Mouse (Mus musculus) frontal cortex, adult 2 months (tissue): ENCODE data around the gene Hivep3. TPM values are rescaled to one million over a fixed set of nuclear protein-coding genes. Genes with fewer than 3 reads are reported as not detected.

Experiments used
- DNase-seq, 2 experiments: peaks; one replicate each; pipeline ENCODE4 v3.0.0; 2022; ENCODE audit warnings: low spot score in 1 of 2; ENCODE audit errors: extremely low spot score in 1 of 2
- polyA plus RNA-seq: library from polyadenylated mRNA; depleted of rRNA; stranded (reverse); fragments of >200 nt; gene quantifications from 2 replicates; pipeline ENCODE4 v1.2.3, GENCODE M21; 2012

Hivep3 gene
- polyA plus RNA-seq, 1 experiment: 38.3 TPM

DNA sequence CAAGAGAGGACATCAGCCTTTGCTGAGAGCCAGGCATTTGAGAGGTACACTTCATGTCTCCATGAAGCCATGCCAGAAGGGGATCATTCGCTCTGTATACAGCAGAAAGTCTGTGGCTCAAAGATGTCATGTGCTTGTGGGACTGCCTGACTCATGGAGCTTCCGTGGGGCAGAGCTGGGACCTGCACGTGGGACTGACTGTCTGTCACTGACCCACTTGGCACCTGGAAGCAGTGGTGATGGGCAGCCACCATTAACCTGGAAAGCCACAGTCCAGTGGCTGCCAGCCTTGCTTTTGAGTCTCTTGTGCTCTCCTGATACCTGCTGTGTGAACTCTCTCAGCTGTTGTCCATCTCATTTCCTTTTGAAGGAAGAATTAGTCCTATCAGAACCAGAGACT lies 256.8 kb downstream of the Hivep3 start:
- no peak for DNase-seq

DNA sequence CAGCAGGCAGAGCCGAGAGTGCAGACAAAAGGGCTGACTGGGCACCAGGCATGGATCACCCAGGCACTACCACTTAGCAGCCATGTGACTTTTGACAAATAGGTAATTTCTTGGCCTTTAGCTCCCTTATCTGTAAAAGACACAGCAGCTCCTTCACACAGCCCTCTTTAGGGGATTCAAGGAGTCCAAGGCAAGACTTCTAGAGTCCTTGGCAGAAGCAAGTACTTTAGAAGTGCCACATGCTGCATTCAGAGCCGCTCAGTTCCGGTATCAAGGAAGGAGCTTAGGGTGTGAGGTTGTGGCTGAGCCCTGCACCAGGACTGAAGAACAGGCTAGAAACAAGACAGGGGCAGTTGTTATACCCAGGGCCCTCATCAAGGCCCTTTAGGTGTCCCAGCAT lies 257.3 kb downstream of the Hivep3 start:
- DNase-seq: no peak

DNA sequence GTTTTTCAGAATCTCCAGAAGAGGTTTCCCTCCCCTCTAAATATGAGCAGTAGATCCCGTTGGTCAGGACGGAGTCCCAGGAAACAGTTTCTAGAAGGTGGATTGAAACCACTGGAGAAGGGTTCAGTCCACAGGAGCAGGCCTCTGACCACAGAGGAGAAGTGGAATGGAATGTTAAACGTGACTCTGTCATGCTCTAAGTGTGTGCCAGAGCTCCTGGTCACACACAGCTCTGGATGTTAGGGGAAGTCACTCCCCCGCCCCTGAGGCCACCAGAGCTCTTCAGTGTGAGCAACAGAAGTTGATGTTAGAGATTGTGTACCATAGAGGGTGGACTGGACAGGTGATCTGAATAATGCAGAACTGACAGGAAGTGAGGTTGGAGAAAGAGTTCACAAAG lies 258.2 kb downstream of the Hivep3 start:
- no peak for DNase-seq

DNA sequence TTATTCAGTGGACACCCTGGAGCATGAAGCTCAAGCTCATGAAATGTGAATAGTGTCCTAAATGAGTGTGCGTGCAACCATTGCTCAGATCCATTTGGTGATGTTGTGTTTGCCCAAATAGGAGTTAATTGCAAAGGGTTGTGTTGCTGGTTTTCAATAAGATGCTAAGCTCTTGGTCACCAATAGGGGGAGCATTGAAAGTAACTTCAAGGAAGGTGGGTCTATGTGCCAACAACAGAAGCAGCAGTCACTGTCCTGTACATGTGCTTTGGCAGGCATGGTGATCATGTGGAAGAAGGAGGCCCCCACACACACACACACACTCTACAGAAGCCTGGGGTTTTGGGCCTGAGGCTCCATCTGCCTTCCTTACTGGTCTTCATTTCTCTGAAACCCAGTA lies 262.8 kb downstream of the Hivep3 start:
- no peak for DNase-seq

DNA sequence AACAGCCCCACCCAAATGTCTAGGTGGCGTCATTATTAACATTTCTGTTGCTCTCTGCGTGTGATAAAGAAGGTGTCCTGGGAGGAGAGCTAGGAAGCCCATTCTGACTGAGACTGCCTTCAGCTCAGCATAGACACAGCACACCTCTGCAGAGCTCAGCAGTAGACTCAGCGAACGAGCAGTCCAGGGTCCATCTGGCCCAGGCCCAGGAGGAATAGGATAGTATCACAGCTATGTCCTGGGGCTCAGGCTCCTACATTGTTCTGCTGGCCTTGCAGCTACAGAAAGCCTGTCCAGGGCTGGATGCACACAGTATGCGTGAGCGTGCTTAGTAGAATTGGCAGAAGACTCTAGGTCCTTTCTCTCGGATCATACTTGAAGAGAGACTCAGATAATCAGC lies 263.8 kb downstream of the Hivep3 start:
- DNase-seq: no peak

DNA sequence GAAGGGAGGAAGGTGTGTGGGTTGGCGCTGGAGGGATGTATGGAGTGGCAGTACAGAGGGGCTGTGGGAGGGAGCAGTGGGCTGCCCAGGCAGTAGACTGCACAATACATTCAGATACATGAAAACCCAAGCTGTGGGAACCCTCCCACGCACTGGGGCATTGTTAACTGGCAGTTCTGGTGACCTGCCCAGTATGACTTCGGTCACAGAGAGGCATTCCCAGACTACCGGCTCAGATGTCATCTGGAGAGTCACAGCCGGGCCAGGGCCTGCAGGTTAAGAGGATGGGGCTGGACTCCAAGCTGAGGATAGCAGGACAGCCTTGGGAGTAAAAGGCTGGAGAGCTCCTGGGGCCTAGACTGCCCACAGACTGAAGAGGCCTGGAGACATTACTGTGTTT lies 265.3 kb downstream of the Hivep3 start:
- DNase-seq: no peak

DNA sequence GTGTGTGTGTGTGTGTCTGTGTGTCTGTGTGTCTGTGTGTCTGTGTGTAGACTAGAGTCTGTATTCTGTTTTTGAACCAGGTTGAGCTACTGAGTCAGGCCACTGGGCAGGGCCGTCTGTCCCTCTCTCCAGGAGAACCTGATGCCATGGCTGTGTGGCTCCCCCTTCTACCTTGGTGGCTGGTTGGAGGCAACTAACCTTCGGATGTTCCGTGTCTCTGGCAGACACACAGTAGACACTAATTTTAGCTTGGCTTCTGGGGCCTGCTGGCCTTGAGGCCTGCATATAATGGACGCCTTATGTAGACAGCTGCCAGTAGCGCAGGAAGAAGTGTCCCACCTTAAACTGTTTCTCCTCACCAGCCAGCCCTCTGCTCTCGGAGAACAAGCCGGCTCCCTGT lies 267.3 kb downstream of the Hivep3 start:
- no peak for DNase-seq

DNA sequence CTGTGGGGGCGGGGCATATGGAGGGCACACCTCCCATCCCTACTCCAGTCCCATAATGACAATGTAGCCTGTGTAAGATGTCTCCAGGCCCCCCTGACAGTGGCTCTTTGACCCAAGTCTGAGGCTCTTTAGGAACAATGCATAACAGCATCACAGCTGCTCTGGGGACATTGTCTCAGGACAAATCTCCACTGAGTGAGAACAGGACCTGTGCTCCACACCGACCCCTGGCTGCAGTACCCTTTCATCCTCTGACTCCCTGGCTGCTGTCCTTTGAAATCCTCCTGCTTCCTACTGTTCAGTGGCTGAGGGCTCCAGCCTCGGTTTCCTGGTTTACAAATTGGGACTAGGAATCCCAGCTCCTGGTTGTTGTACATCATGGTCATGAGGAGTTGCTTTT lies 269.4 kb downstream of the Hivep3 start:
- DNase-seq: no peak

DNA sequence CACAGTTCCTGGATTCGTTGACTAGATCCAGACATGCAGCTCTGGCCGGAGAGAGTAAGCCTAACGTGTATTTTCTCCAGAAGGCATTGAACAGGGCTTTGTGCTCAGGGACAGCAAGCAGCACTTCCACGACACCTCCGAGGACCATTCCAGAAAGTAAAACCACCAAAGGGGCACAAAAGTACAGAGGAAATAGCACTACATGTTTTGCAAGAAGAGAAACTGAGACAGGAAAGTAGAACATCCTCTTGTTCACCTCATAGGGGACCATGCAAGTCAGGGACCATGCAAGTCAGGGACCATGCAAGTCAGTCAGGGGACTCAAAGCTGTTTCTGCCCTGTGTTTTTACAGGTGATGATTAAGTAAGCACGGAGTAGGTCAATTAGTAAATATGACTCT lies 272.5 kb downstream of the Hivep3 start:
- DNase-seq: no peak

DNA sequence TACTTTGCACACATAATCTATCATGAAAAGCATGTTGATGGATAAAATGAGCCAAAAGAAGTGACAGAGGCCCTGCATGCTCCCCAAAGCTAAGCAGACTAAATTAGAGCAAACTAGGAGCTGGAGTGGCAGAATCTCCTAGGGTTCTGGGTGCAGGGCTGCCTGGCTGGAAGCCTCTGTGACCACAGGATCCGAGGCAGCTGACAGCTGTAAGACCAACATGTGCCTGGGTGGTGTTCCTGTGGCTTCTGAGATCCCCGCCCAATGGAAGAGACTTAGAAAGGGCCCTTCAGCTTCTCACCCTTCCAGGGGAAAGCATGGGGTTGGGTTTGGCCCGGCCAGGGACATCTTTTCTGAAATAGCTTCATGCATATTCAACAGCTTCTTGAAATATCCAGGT lies 274.3 kb downstream of the Hivep3 start:
- DNase-seq: no peak

DNA sequence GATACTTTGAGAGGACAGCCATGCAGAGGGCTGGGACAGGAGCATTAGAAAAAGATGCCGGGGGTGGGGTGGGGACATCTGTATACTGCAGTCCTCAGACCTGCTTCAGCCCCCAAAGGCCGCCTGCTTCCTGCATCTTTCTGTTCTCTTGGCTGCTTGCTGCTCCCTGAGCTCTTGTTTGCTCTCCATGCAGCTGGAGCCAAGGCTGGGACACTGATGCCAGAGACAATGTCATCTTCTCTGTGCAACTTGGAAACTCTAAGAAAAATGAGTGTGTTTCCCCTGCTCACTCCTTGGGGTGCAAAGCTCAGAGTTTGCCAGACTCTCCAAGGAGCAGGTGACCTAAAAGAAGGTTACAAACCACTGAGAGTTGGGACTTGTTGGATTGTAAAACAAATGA lies 275.6 kb downstream of the Hivep3 start:
- no peak for DNase-seq

DNA sequence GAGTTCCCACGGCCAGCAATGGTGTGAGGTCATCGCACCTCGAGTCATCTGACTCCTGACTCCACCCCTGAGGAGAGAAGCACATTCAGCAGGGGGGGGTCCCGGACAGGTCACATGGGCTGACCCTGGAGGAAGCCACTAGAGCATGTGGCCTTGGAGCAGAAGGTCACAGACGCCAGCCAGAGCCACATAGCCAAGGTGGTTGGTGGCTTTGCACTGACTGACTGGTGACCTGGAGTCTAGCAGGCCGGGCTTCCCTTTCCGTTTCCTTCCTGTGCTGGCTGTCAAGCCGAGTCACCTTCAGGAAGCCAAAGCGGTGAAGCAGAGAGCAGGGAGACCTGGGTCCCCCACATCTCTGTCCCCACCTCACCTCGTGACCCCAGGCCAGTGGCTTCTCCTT lies 278.2 kb downstream of the Hivep3 start:
- DNase-seq: no peak

DNA sequence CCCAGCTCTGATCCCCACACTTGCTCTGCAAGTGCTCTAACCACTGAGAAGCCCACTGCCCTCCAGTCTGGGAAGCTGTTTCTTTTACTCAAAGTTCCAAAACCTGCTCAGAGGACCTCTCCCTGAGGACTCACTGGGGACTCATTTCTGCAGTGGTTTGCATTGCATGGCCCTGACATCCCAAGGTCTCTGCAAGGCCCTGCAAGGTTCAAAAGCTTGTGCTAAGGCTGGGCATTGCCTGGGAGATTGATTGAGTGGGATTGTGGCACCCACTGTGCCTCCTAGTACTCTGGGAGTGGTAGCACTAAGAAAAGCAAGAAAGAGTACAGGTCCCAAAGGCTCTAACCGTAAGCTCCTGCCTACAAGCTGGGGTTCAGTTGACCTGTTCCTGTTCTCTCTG lies 279.3 kb downstream of the Hivep3 start:
- no peak for DNase-seq

DNA sequence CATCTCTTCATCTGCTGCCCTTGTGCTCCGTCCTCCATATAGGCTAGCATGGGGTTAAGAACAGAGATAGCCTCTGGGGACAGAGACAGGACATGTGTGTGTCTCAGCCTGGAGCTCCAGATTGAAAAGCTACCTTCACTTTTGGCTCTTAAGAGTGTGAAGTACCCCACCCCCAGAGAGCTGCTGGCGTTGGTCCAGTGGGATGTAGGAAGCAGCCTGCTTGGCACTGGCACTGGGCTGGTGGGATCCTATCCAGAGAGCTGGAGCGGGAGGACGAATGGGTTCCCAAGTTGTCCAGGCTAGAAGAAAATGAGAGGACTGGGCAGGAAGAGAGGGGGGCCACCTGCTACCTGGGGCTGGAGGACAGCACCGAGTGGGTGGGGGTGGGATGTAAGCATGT lies 284.8 kb downstream of the Hivep3 start:
- peak in 1 of 2 experiments; percentile 71 for DNase-seq

DNA sequence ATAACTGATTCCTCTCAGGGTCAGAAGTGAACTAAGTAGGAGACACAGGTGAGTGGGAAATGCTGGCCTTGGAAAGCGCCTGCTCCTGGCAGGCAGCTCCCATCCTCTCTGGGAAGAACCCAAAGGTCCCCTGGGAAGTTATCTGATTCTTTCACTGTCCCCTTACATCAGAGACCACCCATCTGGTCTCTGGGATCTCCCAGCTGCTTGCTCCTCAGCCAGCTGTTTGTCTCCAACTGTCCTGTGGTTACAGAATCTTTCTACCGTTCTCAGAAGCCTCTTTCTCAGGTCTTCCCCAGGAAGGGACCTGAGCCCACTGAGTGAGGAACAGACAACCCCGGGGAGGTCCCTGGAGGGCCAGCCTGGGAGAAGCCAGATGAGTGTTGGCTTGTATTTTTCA lies 288.8 kb downstream of the Hivep3 start:
- no peak for DNase-seq

DNA sequence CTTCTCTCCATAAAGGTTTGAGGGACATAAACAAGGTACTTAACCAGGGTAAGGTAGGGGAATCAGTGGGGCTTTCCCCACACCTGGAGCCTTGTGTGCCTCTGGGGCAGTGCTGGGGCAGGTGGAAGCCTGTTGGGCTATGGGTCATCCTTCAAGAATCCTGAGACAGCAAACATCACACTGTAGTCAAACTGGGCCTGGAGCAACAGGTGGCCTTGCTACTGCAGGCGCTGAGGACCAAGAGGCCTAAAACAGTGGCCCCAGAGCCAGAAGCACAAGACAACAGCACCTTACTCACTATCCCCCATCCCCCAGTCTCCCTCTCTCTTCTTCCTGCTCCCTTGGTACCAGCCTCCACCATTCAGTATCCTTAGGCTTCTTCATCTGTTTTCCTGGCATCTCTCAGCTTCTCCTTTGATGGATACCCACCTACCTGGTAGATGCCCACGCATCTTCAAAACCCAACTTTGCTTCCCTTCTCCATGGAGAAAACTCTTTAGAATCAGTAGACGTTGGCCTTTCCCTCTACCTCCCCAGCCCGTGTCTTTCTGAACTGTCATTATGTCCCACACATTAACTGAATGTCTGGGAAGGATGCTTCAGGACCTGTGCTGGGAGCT lies 289.7 kb downstream of the Hivep3 start:
- DNase-seq: no peak

DNA sequence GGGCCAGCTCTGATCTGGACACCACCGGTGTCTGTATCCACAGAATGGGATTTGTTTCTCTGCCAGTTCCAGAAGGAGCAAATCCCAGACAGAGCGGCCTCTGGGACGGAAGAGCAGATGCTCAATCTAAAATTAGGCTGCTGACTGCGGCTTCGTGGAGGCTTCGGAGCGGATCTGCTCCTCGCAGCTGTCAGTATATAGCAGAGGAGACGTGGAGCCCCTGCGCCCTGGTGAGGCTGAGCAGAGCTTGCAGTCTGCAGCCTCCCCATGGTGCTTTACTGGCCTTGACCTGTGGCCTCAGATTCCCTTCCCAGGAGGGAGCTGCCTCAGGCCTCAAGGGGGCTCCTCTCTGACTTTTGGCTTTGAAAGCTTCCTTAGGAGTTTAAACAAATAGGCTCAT lies 290.5 kb downstream of the Hivep3 start:
- peak; percentile 70 to 85 for DNase-seq

DNA sequence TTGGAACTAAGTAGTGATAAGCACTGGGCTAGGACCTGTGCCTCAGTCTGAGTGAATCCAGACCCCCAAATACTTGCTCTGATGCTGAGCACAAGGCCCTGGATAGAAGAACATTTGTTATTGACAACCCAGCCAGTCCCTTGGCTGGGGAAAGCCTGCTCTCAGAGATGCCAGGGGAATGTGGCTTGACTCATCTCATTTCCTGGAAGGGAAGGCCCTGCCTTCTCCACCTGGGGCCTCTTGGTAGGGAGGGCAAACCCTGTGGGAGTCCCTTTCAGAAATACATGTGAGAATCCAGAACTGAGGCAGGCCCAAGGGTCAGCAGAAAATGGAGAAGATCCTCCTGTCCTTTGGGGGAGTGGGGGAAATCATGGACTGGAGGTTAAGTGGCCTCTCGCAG lies 294.1 kb downstream of the Hivep3 start:
- no peak for DNase-seq

DNA sequence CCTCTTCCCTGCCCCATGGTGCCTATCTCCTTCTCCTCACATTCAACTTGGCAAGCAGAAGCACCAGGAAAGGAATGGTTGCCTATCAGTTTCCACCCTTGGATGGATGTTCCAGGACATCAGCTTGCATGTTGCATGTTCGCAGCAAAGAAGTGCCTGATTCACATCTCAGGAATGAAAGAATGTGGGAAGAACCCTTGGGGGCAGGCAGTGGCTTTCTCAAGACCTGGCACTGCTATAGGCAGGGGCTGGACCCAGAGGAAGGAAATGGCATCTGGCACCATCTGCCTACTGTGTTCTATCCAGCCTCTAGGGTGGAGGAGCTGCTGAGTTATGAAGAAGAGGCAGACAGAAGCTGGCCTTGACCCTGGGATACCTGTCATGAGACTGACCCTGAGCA lies 296.4 kb downstream of the Hivep3 start:
- no peak for DNase-seq

DNA sequence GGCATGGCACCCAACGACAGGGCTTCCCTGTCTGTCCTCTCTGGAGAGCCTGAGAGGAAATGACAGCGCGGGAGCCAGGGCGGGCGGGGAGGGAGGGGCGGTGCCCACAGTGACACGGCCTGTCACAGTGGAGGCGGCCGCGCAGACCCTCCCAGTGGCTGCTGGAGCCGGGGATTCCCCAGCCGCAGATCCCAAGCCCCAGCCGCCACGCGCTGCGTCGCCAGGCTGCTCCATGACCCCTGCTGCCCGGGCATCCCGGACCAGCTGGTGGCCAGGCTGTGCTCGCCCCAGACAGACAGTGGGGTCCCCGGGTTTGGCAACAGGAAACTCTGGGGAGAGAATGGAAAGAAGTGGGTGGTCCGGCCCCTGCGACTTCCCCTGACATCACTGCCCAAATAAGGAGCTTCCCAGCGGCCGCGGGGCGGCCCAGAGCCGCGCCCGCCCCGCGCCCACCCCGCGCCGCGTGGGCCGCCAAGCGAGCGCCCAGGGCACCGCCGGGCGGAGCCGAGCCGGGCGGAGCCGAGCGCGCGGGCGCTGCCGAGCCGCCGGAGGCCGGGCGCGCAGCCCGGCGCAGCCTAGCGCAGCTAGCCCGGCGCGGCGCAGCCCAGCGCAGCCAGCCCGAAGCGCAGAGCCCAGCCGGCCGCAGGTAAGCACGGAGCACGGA lies 298.9 kb downstream of the Hivep3 start:
- peak in 1 of 2 experiments; percentile 57 for DNase-seq

DNA sequence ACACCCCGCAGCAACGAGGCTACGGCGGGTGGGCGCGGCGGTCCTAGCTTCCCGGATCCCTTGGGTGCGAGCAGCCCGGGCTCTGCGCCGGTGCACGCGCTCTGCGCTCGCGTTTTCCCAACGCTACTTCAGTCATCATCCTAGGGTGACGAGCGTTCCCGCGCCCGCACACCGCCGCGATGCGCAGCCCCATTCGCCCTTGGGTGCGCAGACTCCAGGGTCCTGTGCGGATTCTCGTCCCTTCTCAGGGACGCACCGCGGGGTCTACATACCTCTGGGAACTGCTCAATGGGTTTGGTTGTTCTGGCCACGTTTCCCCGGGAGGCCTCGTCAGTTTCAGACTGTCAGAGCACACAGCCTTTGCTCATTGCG lies 299.4 kb downstream of the Hivep3 start:
- DNase-seq: peak in 1 of 2 experiments; percentile 51

DNA sequence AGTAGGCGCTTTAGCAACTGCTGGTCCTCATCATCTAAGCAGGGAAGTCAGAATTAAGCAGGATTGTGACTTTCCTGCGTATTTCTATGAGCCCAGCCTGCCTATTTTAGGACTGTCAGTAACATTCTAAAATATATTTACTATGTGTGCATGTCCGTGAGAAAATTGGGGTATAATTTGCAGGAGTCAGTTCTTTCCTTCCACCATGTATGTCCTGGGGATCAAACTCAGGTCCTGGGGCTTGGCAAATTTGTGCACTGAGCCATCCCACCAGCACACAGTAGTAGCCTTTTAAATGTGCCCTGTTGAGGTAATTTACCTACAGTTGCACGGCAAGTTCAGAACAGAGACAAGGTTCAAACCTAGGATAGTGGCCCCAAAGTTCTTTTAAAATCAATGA lies 302.7 kb downstream of the Hivep3 start:
- DNase-seq: no peak

DNA sequence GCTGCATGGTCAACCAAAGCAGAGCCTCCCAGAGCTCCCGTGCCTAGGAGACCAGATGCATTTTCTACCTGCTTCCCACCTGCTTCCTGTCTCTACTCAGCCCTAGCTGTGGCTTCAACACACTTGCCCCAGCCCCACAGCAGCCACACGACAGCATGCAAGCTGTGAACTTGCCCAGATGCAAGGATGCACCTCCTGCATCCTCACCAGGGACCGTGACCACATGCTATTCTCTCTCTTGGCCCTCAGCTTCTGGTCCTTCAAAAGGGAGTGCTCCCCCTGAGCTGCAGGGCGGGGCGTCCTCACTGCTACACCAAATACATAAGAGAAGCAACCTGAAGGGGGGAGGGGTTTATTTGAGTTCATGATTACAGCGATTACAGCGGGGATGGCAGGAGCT lies 303.4 kb downstream of the Hivep3 start:
- no peak for DNase-seq
